Mouse (Mus musculus) heart, adult 11 months (tissue): ENCODE measurements at regions not wholly inside any gene's neighbourhood (a gene's known extent, or its start where the extent isn't known, plus 50 kb on each side); places are given as distances from the start of the nearest gene placed in this dataset.

Source experiments
- DNase-seq: peaks from one replicate; pipeline ENCODE4 v3.0.0; 2022

DNA sequence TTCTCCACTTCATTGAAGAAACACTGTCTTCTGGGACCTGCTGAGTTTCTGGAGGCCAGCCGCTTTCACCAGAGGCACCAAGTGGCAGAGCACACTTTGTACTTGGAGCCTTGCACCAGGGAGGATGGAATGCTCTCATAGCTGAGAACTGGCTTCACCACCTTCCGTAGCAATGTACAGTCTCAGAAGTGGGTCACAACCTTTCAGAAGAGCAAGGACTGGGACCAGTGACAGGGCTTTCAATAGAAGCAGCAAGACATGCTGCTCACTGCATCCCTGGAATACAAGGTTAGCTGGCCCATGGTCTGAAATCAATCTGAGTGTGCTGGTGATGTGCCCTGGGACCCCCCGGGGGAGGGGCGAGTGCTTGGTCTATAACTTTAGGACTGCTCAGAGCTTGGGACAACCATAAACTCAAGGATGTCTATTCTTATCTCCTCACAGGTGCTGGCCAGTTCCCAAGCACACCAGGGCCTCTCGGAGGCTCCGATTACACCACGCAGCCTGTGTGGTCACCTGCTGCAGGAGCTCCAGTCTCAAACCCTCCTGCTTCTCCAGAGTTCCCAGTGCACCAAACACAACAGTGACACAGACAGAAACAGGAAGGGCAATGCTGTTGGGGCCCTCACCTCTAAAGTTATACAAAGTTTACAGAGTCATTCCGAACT lies 114.4 kb upstream of the Tmem45b start:
- peak; percentile 87 for DNase-seq

DNA sequence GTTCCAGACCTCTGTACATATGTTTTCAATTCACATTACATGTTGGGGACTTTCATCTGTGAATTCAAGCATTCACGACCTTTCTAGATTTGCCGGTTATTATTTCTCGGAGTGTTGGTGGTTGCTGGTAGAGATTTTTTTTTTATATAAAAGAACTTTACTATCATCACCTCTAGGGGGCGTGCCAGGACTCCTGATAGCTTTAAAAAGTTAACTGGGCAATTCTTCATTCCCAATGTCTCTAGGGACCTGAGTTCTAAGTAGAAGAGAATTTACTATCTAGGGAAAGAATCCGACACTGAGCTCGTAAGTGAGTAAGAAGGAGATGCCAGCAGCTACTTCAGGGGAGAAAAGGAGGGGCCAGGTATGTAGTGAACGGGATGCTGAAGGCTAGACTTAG lies 112.8 kb upstream of the Tmem45b start:
- DNase-seq, result no peak

DNA sequence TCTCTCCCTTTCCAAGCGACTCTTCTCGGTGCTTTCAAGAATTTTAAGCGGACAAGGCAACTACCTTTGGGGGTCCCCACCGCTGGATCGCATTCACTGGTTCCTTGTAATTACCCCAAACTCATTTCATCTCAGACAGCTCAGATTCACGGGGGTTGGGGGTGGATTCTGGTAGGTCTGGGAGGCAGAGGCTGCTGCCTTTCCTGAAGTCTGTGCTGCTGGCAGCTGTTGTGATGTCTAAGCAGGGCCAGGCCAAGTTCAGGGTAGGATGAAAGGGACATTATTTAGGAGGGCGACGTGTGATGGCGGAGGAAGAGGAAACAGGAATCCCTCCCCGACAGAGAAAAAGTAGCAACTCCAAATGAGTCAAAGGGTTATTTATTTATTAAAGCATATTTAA lies 102.8 kb upstream of the Tmem45b start:
- no peak for DNase-seq

DNA sequence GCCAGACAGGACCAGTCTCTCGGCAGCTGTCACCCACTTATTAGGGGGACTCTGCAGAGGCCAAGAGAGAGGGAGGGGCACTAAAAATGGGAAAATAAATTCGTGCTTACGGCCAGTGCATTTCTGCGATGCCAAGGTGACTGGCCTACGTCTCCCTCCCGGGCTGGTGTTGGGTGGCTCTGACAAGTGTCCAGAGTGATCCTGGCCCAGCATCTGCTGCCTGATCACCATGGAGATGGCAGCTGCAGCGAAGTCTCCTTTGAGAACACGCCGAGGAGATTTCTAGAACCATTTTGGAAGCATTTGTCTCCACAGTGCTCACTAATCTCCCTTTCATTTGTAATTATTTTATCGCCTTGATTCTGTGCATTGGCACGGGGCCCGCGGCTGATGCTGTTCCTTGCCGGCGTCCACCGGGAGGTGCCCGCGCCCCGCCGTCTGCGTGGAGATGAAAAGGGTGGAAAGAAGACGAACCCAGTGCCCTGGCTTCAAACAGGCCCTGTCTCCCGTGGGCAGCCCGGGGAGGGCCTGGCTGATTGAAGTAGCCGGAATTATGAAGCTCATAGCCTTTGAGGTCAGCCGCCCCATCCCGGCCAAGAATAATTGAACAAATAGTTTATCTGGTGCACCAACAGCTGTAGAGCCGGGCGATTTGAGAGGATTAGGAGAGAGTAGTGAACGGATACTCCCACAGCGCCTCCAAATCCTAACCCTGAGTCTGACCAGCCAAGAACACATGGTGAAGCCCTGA lies 102.2 kb upstream of the Tmem45b start:
- peak; percentile 97 for DNase-seq

DNA sequence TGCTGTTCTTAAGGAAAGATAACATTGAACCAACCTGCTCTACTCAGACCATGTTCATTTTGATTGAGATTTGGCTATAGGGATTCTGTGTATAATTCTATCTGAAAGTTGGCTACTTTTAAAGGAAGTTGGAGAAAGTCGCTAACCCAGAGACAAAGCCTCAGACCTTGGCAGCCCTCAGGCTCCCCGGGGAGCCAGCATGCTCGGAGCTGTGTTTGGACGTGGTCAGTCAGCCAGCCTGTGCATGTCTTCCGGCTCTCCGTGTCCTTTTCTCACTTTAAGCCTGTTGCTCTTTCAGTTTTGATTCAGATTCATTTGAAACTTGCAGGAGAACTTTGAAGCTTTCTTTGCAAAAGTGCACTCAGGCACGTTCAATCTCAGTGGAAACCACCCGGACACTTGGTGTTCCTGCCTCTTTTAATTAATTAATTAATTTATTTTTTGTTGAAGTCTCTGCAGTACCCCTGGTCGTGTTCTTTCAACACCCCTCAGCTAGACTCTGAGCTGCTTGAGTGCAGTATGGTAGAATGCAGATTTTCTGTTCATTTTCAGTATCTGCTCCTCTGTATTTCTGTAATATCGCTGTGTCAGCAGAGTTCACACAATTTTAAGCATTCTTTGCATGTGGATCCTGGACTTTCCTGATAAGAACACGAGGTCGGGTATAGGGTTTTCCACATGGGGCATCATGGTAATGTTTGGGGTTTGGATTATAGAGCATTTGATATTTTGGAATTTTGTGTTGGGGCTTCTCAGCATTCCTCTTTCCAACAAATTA lies 100.9 kb upstream of the Tmem45b start:
- peak; percentile 97 for DNase-seq

DNA sequence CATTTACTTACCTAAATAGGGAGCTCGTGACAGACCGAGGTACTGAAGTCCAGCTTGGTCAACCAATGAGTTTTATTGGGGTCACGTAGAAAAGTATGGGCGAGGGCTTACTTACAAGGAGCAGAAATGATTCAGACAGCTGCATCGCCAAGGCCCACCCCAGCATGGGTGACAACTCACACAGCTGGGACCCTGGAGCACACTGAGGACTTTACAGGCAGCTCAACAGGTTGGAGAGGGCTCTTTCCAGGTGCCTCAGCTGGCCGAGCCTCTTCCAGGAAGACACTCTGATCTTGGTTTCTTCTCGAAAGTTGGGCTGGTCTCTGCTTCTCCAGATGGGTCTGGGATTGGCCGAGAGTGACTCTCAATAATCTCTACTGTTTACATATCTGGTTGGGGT lies 99.3 kb upstream of the Tmem45b start:
- peak; percentile 70 for DNase-seq

DNA sequence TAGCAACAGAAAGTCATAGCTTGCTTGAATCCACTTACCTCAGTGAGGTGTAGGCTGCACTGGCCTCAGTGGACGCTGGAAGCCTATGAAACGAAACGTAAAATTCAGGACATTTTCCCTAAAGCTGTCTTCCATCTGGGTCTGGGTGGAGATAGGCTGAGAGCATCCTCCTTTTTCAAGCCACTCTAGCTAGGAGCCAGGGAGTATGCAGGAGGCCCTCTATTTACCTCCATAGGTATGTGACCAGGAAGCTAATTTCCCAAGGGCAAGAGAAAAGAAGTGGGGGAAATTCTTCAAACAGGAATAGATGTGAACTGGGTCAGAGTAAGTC lies 95.9 kb upstream of the Tmem45b start:
- DNase-seq, result peak; percentile 68

DNA sequence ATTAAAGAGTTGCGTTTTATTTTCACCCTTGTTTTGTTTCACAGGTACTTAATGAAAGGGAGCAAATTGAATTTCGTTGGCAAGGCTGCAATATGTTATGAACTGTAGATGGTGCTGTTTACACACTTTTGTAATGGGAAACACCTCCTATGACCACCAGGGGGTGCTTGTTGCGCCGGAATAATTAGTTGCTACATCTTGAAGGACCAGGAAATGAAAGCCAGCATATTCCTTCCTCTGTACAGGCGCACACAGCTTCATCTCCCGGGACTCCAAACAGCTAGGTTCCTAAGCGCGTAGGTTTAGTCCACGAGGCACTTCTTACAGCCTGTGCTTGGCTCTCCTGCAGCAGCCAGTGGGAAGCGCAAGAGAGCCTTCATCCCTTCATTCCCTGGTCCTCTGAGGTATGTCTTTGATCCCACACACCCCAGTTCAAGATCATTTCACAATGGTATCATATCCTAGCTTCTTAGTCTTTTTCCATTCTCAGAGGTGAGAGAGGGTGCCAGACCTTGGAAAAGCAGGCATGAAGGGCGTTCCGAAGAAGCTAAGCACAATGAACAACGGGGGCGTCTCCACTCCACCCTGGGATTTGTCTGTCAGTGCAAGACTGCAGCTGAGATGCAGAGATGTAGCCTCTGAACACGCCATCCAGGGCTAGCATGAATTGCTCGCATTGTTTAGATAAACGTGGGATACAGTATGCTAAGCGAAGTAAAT lies 95.4 kb upstream of the Tmem45b start:
- peak; percentile 93 for DNase-seq

DNA sequence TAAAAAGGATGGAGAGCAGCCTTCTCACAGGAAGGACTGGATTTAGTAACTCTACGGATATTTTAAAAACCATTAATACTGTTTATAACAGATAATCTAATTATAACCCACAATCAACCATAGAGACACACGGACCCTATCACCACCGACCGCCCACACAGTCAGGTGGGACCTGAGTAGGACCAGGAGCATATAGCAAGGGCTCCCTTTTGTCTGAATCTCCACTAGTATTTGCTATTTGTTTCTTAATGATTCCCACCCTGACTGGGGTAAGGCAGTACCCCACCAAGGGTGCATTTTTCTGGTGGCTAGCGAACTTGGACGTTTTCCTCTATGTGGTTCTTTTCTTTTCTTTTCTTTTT lies 79.4 kb upstream of the Tmem45b start:
- no peak for DNase-seq

DNA sequence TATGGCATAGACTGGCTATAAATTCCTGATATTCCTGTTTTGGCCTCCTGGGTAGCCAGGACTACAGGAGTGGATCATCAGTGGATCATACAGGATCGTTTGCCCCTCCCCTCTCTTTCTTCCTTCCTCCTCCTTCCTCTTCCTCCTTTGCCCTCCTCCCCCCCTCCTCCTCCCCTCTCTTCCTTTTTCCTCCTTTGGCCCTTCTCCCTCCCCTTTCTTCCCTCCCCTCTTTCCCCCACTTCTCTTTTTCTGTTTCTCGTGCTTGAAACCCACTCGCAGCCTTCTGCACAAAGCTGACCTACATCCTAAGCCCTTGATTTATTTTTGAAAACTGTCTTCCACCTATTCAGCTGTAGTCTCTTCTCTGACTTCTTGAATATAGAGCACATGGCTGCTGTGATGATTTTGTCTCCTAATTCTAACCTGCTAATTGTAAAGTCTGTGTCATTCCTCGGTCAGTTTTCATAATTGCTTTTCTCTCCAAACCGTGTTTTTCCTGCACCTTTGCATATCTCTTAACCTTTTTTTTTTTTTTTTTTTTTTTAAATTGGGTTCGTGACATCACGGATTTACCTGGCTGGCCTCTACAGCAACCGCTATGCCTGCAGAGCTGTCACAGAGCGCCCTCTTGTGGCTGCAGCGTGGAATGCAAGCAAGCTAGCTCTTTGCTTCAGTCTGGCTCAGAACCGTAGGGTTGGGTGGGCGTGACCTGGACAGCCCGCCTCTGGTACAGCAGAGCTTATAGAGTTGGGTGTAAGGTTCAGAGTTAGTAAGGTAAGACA lies 78.8 kb upstream of the Tmem45b start:
- peak; percentile 92 for DNase-seq

DNA sequence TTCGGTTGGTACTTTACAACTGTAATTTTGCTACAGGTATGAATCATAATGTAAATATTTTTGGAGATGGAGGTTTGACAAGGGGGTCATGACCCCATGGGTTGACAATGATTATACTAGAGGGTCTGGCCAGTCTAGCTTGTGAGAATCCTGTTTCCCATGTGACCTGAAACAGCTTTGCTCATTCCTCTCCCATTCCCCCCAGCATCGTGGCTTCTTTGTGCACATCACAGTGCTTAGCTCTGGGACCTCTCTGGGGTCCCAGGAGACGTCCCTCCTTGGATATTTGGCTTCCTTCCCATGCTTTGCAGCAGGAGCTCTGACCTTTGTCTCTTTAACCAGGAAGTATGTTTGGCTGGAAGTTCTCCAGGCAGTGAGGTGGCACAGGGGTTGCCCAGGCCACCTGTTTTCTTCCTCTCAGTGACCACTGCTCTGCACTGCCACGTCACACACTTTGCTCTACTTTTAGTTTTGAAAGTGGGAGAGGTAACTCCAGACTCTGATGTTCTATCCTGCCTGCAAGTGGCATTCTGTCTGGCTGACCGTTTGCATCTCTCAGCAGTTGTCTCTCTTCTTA lies 77.4 kb upstream of the Tmem45b start:
- DNase-seq, result no peak

DNA sequence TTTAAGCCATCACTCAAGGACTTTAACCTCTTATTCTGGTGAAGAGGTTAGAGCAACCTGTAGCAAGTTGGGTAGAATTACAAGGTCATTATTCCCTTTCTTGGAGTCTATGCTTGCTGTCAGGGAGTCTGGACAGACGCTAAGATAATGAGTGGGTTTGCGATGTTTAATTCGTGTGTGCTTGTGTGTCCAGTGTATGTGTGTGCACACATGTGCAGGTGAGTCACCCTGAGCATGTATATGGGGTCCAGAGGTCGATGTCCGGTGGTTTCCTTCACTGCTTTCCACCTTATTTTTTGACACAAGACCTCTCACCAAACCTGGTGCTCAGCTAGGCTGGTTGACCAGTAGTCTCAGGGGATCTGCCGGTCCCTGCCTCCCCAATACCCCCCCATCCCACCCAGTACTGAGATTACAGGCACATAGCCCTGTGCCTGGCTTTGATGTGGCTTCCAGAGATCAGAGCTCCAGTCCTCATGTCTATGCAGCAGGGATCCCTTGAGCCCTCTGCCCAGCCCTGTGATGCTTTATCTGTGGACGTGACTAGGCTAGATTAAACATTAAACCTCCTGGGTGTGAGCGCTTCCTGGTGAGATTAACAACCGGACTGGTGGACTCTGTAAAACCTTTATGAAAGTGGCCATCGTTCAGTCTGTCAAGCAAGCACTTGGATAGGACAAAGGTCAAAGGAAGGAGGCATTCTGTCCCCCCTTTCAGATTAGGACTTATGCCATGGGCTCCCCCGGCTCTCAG lies 74.4 kb upstream of the Tmem45b start:
- no peak for DNase-seq

DNA sequence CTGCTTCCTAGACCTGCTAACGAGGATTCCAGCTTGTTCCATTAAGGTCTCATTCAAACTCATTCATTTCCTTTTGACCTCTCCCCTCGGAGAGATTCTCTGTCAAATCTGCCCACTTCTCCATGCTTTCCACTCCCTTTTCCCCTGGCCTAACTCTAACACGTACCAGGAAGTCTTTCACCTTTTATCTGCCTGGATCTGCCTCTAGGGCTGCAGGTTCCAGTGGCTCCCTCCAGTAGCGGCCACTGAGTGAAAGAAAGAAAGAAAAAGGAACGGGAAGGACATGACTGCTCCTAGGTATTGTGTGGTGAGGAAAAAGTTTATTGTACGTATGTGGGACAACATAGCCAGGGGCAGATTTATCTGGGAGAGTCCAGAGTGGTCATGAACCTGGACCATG lies 64.8 kb upstream of the Tmem45b start:
- DNase-seq, result no peak

DNA sequence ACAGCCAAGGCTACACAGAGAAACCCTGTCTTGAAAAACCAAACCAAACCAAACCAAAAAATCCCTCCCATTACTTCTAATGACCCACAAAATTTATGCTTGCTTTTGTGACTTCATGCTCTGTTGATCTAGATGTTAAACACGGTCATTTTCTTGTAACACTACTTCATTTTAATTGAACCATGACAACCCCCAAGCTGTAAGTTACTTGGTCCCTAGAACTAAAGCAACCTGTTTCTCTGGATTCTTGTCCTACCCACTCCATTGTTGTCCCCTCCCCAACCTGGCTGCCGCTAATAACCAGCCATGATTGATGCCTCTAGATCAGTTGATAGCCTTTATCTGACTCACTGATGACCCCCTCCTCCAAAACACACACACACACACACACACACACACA lies 63.0 kb upstream of the Tmem45b start:
- no peak for DNase-seq
